Mouse (Mus musculus) layer of hippocampus, adult 9-10 months (tissue): ENCODE measurements at regions not wholly inside any gene's neighbourhood (a gene's known extent, or its start where the extent isn't known, plus 50 kb on each side); places are given as distances from the start of the nearest gene placed in this dataset.

Experiments used
- DNase-seq: peaks from one replicate; pipeline ENCODE4 v3.0.0; 2022; ENCODE audit warnings: low spot score

GRCm38 (mm10) chr14:28775686-28776085 lies 242.3 kb upstream of the Lrtm1 start:
- no peak for DNase-seq

GRCm38 (mm10) chr14:28777791-28778190 lies 240.2 kb upstream of the Lrtm1 start:
- no peak for DNase-seq

GRCm38 (mm10) chr14:28781660-28782059 lies 236.3 kb upstream of the Lrtm1 start:
- DNase-seq, result no peak

- DNase-seq, result no peak
Measured at GRCm38 (mm10) chr14:28784106-28784633, 233.8 kb upstream of the Lrtm1 start.

GRCm38 (mm10) chr14:28798290-28798689 lies 219.7 kb upstream of the Lrtm1 start:
- no peak for DNase-seq

- DNase-seq, result no peak
Measured at GRCm38 (mm10) chr14:28801681-28802080, 216.3 kb upstream of the Lrtm1 start.

- DNase-seq, result no peak
Measured at GRCm38 (mm10) chr14:28802126-28802525, 215.9 kb upstream of the Lrtm1 start.

- no peak for DNase-seq
Measured at GRCm38 (mm10) chr14:28808094-28808493, 209.9 kb upstream of the Lrtm1 start.

GRCm38 (mm10) chr14:28809355-28809754 lies 208.7 kb upstream of the Lrtm1 start:
- no peak for DNase-seq

GRCm38 (mm10) chr14:28820970-28821369 lies 197.0 kb upstream of the Lrtm1 start:
- DNase-seq, result no peak

- DNase-seq, result no peak
Measured at GRCm38 (mm10) chr14:28827186-28827585, 190.8 kb upstream of the Lrtm1 start.

GRCm38 (mm10) chr14:28837117-28837516 lies 180.9 kb upstream of the Lrtm1 start:
- DNase-seq, result no peak

GRCm38 (mm10) chr14:28848831-28849590 lies 169.0 kb upstream of the Lrtm1 start:
- DNase-seq, result no peak
